Mouse (Mus musculus): Measurements from ENCODE around the gene Sox9. TPM values are rescaled to one million over a fixed set of nuclear protein-coding genes. Genes with fewer than 3 reads are reported as not detected.

Sox9 gene
- 91.9 and 93.0 TPM in 2 replicates for polyA plus RNA-seq (2014; fragmentation: Nextera tagmentation; extraction: Ambion mirVana)

GRCm38 (mm10) chr11:112781994-112782356 is at the start of gene Sox9:
TSS of gene Sox9 (plus strand) at chr11:112782224.
- H3K36me3 ChIP-seq (replicated peaks; ENCODE audit: control insufficient read depth, insufficient read depth, low read depth, low read length), result no peaks in the 10 kb centered on the region
- no peaks in the 10 kb centered on the region for H3K9me3 ChIP-seq (replicated peaks; ENCODE audit: control insufficient read depth, low read length)
- H3K27me3 ChIP-seq (ENCODE audit: control insufficient read depth, insufficient read depth, low read length), result no peaks in the 10 kb centered on the region; the same call in 1 of the 2 replicates
- DNase-seq (ENCODE audit: low spot score) (peak; percentile 97), ATAC-seq (replicated peaks; ENCODE audit: insufficient number of reproducible peaks, low FRiP score, low TSS enrichment, low read depth) (peak; percentile 83)
- peaks cover 4% of the 10 kb centered on the region for H3K4me1 ChIP-seq (ENCODE audit: control insufficient read depth, insufficient read depth, low read length)
- peak within 1 kb of the TSS; percentile 70 for H3K27ac ChIP-seq (replicated peaks; ENCODE audit: low read depth, low read length)
- peak within 1 kb of the TSS; percentile 85 for H3K9ac ChIP-seq (replicated peaks; ENCODE audit: low read length)
- H3K4me2 ChIP-seq (ENCODE audit: low read depth, low read length), result peak within 1 kb of the TSS; percentile 96
- under 1% methylated on average over 15 of the region's 15 CpGs for WGBS
- peak within 1 kb of the TSS; percentile 79 for H3K4me3 ChIP-seq (ENCODE audit: low read depth, low read length)

DNA sequence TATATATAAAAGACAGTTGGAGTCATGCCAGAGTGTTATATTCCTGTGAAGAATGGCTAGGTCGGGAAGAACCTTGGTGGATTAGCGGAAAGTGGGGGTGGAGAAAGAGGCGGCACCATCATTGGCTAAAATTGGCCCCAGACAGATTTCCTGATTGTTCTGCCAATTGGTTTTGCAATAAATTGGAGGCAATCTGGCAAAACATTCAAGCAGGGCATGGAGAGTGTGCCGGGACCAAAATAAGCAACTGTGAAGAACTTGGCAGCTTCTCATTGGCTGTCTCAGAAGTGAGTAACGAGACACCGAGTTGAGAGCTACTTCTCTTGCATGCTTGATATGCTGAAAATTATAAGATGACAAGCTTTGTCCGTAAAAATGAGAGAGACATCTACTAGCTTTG is 49.6 kb upstream of the Sox9 start:
- DNase-seq (ENCODE audit: low spot score), result no peak
- 76% methylated on average over 7 of the region's 7 CpGs for WGBS
- Histone ChIP-seq H3K36me3 (replicated peaks; ENCODE audit: control insufficient read depth, insufficient read depth, low read depth, low read length) (no peaks in the 10 kb centered on the region), H3K4me2 (ENCODE audit: low read depth, low read length) (no peak overlapping the region), H3K4me3 (ENCODE audit: low read depth, low read length) (no peak overlapping the region), H3K9me3 (replicated peaks; ENCODE audit: control insufficient read depth, low read length) (no peaks in the 10 kb centered on the region), H3K4me1 (ENCODE audit: control insufficient read depth, insufficient read depth, low read length) (0 out of 2 replicates have a peak, but pooled peaks cover 3% of the 10 kb centered on the region), H3K9ac (replicated peaks; ENCODE audit: low read length) (no peak overlapping the region), H3K27me3 (ENCODE audit: control insufficient read depth, insufficient read depth, low read length) (no peaks in the 10 kb centered on the region), H3K27ac (replicated peaks; ENCODE audit: low read depth, low read length) (no peak overlapping the region)
- ATAC-seq (replicated peaks; ENCODE audit: insufficient number of reproducible peaks, low FRiP score, low TSS enrichment, low read depth), result no peak

DNA sequence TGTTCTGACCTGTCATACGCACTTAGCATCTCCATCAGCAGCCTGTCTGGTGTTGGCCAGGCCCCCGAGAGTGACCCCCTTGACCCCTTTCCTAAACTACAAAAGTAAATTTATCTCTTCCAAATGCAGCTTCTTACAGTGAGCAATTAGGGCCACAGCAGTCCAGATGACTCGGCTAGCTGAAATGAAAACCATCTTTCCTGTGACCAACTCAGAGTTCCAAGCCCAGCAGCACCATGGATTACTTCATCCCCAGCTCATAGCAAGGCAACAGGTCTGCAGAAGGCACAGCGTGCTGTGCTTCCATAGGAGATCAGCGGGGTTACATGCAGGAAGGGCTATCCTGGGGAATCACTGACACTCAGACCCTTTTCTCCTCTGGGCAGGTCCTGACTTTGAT is 45.0 kb upstream of the Sox9 start:
- no peaks in the 10 kb centered on the region for H3K4me1 ChIP-seq (ENCODE audit: control insufficient read depth, insufficient read depth, low read length)
- H3K27me3 ChIP-seq (ENCODE audit: control insufficient read depth, insufficient read depth, low read length), result no peaks in the 10 kb centered on the region
- peak; percentile 29 for DNase-seq (ENCODE audit: low spot score)
- no peaks in the 10 kb centered on the region for H3K36me3 ChIP-seq (replicated peaks; ENCODE audit: control insufficient read depth, insufficient read depth, low read depth, low read length)
- H3K4me3 ChIP-seq (ENCODE audit: low read depth, low read length), result no peak overlapping the region
- no peak overlapping the region for H3K4me2 ChIP-seq (ENCODE audit: low read depth, low read length)
- H3K9me3 ChIP-seq (replicated peaks; ENCODE audit: control insufficient read depth, low read length), result no peaks in the 10 kb centered on the region
- no peak overlapping the region for H3K9ac ChIP-seq (replicated peaks; ENCODE audit: low read length)
- ATAC-seq (replicated peaks; ENCODE audit: insufficient number of reproducible peaks, low FRiP score, low TSS enrichment, low read depth), result no peak
- 43% methylated on average over 5 of the region's 5 CpGs for WGBS
- no peak overlapping the region for H3K27ac ChIP-seq (replicated peaks; ENCODE audit: low read depth, low read length)

- no peak overlapping the region for H3K4me2 ChIP-seq (ENCODE audit: low read depth, low read length)
- no peak overlapping the region for H3K27ac ChIP-seq (replicated peaks; ENCODE audit: low read depth, low read length)
- H3K4me1 ChIP-seq (ENCODE audit: control insufficient read depth, insufficient read depth, low read length), result no peaks in the 10 kb centered on the region
- no peaks in the 10 kb centered on the region for H3K27me3 ChIP-seq (ENCODE audit: control insufficient read depth, insufficient read depth, low read length)
- H3K9me3 ChIP-seq (replicated peaks; ENCODE audit: control insufficient read depth, low read length), result no peaks in the 10 kb centered on the region
- no peak overlapping the region for H3K9ac ChIP-seq (replicated peaks; ENCODE audit: low read length)
- WGBS, result 76% methylated on average over 1 of the region's 1 CpGs
- H3K36me3 ChIP-seq (replicated peaks; ENCODE audit: control insufficient read depth, insufficient read depth, low read depth, low read length), result no peaks in the 10 kb centered on the region
- no peak for ATAC-seq (replicated peaks; ENCODE audit: insufficient number of reproducible peaks, low FRiP score, low TSS enrichment, low read depth)
- no peak for DNase-seq (ENCODE audit: low spot score)
- no peak overlapping the region for H3K4me3 ChIP-seq (ENCODE audit: low read depth, low read length)
These were observed 42.3 kb upstream of the Sox9 start for GRCm38 (mm10) chr11:112739681-112740080.

DNA sequence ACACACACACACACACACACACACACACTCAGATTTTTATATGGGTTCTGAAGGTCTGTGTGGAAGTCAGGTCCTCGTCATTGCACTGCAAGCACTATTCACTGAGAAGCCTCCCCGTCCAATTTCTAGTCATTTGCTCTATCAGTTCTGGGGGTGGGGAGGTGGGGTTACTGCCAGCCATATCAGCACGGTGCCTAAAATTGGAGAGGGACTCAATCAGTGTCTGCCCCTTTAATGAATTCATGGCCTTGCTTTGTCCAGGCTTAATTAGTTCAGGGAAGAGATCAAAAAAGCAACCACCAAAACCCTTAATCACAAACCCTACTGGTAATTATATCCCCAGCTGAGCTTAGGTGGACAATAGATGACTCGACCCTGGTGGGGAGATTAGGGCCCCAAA is 25.5 kb upstream of the Sox9 start:
- Histone ChIP-seq H3K27me3 (ENCODE audit: control insufficient read depth, insufficient read depth, low read length) (no peaks in the 10 kb centered on the region), H3K4me1 (ENCODE audit: control insufficient read depth, insufficient read depth, low read length) (no peaks in the 10 kb centered on the region), H3K9me3 (replicated peaks; ENCODE audit: control insufficient read depth, low read length) (no peaks in the 10 kb centered on the region), H3K36me3 (replicated peaks; ENCODE audit: control insufficient read depth, insufficient read depth, low read depth, low read length) (no peaks in the 10 kb centered on the region), H3K4me2 (ENCODE audit: low read depth, low read length) (no peak overlapping the region), H3K9ac (replicated peaks; ENCODE audit: low read length) (no peak overlapping the region), H3K27ac (replicated peaks; ENCODE audit: low read depth, low read length) (no peak overlapping the region), H3K4me3 (ENCODE audit: low read depth, low read length) (no peak overlapping the region)
- DNase-seq (ENCODE audit: low spot score), result no peak
- no peak for ATAC-seq (replicated peaks; ENCODE audit: insufficient number of reproducible peaks, low FRiP score, low TSS enrichment, low read depth)
- 26% methylated on average over 4 of the region's 4 CpGs for WGBS

- WGBS, result 65% methylated on average over 9 of the region's 9 CpGs
These were observed 24.0 kb upstream of the Sox9 start for GRCm38 (mm10) chr11:112758056-112758455.

GRCm38 (mm10) chr11:112766956-112767355 is 15.1 kb upstream of the Sox9 start:
- Histone ChIP-seq H3K27me3 (ENCODE audit: control insufficient read depth, insufficient read depth, low read length) (no peaks in the 10 kb centered on the region), H3K4me1 (ENCODE audit: control insufficient read depth, insufficient read depth, low read length) (no peaks in the 10 kb centered on the region), H3K4me3 (ENCODE audit: low read depth, low read length) (no peak overlapping the region), H3K27ac (replicated peaks; ENCODE audit: low read depth, low read length) (no peak overlapping the region), H3K9ac (replicated peaks; ENCODE audit: low read length) (no peak overlapping the region), H3K4me2 (ENCODE audit: low read depth, low read length) (no peak overlapping the region), H3K36me3 (replicated peaks; ENCODE audit: control insufficient read depth, insufficient read depth, low read depth, low read length) (no peaks in the 10 kb centered on the region), H3K9me3 (replicated peaks; ENCODE audit: control insufficient read depth, low read length) (no peaks in the 10 kb centered on the region)
- no peak for ATAC-seq (replicated peaks; ENCODE audit: insufficient number of reproducible peaks, low FRiP score, low TSS enrichment, low read depth)
- DNase-seq (ENCODE audit: low spot score), result no peak
- WGBS, result 88% methylated on average over 4 of the region's 4 CpGs

More at GRCm38 (mm10) chr11:112758056-112758455, 24.0 kb upstream of the Sox9 start:
- ATAC-seq (replicated peaks; ENCODE audit: insufficient number of reproducible peaks, low FRiP score, low TSS enrichment, low read depth), result no peak
- DNase-seq (ENCODE audit: low spot score), result no peak
- Histone ChIP-seq H3K9me3 (replicated peaks; ENCODE audit: control insufficient read depth, low read length) (no peaks in the 10 kb centered on the region), H3K36me3 (replicated peaks; ENCODE audit: control insufficient read depth, insufficient read depth, low read depth, low read length) (no peaks in the 10 kb centered on the region), H3K4me2 (ENCODE audit: low read depth, low read length) (no peak overlapping the region), H3K4me3 (ENCODE audit: low read depth, low read length) (no peak overlapping the region), H3K27me3 (ENCODE audit: control insufficient read depth, insufficient read depth, low read length) (no peaks in the 10 kb centered on the region), H3K4me1 (ENCODE audit: control insufficient read depth, insufficient read depth, low read length) (no peaks in the 10 kb centered on the region), H3K27ac (replicated peaks; ENCODE audit: low read depth, low read length) (no peak overlapping the region), H3K9ac (replicated peaks; ENCODE audit: low read length) (no peak overlapping the region)

DNA sequence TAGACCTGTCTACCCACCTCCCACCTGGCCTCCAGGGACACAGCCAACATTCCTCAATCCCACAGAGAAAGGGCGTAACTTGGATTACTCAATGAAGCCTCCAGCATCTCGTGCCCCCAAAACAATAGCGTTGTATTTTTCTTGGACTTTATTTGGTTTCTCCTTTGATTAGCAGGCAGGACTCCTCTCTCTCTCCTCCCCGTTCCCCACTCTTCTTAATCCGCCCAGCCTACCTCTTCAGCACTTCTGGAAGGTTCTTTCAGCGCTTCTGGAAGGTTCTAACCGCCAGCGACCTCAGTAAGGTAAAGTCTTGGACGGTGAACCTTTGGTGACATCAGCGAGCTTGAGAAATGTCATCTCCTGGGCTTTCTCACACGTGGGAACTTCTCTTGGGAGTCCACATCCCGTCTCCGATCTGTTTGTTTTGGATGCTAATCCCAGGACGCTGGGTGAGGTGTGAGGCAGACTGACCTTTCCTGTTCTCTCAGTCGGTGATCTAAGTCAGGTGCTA is 14.4 kb upstream of the Sox9 start:
- DNase-seq (ENCODE audit: low spot score) (no peak), ATAC-seq (replicated peaks; ENCODE audit: insufficient number of reproducible peaks, low FRiP score, low TSS enrichment, low read depth) (no peak)
- Histone ChIP-seq H3K36me3 (replicated peaks; ENCODE audit: control insufficient read depth, insufficient read depth, low read depth, low read length) (no peaks in the 10 kb centered on the region), H3K27ac (replicated peaks; ENCODE audit: low read depth, low read length) (no peak overlapping the region), H3K4me3 (ENCODE audit: low read depth, low read length) (no peak overlapping the region), H3K4me2 (ENCODE audit: low read depth, low read length) (no peak overlapping the region), H3K9me3 (replicated peaks; ENCODE audit: control insufficient read depth, low read length) (no peaks in the 10 kb centered on the region), H3K4me1 (ENCODE audit: control insufficient read depth, insufficient read depth, low read length) (no peaks in the 10 kb centered on the region), H3K27me3 (ENCODE audit: control insufficient read depth, insufficient read depth, low read length) (no peaks in the 10 kb centered on the region), H3K9ac (replicated peaks; ENCODE audit: low read length) (no peak overlapping the region)
- 79% methylated on average over 15 of the region's 15 CpGs for WGBS
